Mouse (Mus musculus): ENCODE measurements around the gene Ccdc71. TPM values are rescaled to one million over a fixed set of nuclear protein-coding genes. Genes with fewer than 3 reads are reported as not detected.
A peak's percentile ranks its signal among the peaks of the same experiment; 100 is the strongest.

The Ccdc71 gene
- polyA plus RNA-seq, 1 experiment from 2014 or later = 50.7 TPM

DNA sequence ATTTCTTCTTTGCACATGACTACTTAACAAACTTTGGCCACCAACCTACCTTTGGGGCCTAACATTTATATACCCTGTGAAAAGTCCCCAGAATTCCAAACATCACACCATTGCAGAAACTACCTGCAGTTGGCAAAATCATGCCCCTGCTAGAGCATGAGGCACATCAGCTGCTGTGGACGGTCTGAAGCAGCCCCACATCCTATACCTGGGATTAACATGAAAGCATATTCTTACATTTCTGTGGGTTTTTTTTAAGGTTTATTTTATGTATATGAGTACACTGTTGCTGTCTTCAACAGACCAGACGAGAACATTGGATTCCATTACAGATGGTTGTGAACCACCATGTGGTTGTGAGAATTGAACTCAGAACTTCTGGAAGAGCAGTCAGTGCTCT, 5.9 kb downstream of the Ccdc71 start:
- ATAC-seq (ENCODE audit: low FRiP score, low TSS enrichment) = no peak
- WGBS = 83% methylated on average over 2 of the region's 2 CpGs

DNA sequence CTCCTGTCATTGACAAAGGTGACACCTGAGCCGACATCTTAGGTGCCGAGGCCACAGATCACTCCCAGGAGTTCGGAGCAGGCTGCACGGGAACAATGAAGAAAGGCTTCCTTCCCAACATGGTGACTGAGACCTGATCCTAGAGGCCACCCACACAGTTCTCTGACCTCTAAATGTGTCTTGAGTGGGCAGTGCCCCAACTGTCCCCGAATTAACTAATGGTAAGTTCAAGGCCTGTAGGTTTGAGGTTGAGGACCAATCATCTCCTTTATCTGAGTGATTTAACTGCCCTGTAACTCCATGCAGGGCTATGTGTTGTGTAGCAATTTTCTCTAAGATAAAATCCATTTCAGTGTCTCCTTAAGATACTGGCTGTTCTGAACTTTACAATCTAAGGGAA, 9.1 kb downstream of the Ccdc71 start:
- 27% methylated on average over 5 of the region's 5 CpGs for WGBS
- H3K36me3 ChIP-seq (ENCODE audit: control insufficient read depth, insufficient read depth, low read length) = peaks cover 21% of the 10 kb centered on the region

More for the DNA sequence above, 5.9 kb downstream of the Ccdc71 start:
- peaks cover 3% of the 10 kb centered on the region; the same call in 1 of the 2 replicates for H3K9me3 ChIP-seq (ENCODE audit: control insufficient read depth, low read length)
- H3K27ac ChIP-seq (ENCODE audit: low read depth, low read length) = no peak overlapping the region
- no peak overlapping the region for H3K9ac ChIP-seq (ENCODE audit: low read depth, low read length)
- no peak overlapping the region for H3K4me3 ChIP-seq (ENCODE audit: low read length)
- H3K4me1 ChIP-seq (ENCODE audit: control insufficient read depth, insufficient read depth, low read length) = peaks cover 14% of the 10 kb centered on the region
- H3K36me3 ChIP-seq (ENCODE audit: control insufficient read depth, insufficient read depth, low read length) = peaks cover 38% of the 10 kb centered on the region
- H3K4me2 ChIP-seq (replicated peaks; ENCODE audit: low read depth, low read length) = no peak overlapping the region
- H3K27me3 ChIP-seq (ENCODE audit: control insufficient read depth, insufficient read depth, low read length) = no peaks in the 10 kb centered on the region

DNA sequence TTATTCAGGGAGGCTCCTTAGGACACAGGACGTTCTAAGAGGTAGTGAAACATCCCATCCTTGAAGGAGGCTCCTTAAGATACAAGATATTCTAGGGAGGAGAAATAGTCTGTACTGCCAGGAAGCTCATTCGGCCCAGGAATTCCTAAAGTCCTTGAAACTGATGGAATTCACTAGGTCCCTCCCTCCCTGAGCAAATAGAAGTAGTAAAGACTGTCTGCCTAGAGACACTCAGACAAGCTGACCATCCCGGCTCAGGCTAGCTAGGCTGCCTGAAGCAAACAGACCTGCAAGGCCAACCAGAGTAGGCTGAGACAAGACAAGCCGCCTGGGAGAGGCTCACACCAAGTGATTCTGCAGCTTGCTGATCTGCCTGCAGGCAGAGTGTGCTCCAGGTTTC, 9.5 kb downstream of the Ccdc71 start:
- no peak overlapping the region for H3K4me3 ChIP-seq (ENCODE audit: low read length)
- H3K27me3 ChIP-seq (ENCODE audit: control insufficient read depth, insufficient read depth, low read length) = no peaks in the 10 kb centered on the region
- no peak overlapping the region for H3K9ac ChIP-seq (ENCODE audit: low read depth, low read length)
- H3K4me1 ChIP-seq (ENCODE audit: control insufficient read depth, insufficient read depth, low read length) = no peaks in the 10 kb centered on the region
- peaks cover 3% of the 10 kb centered on the region; the same call in 1 of the 2 replicates for H3K9me3 ChIP-seq (ENCODE audit: control insufficient read depth, low read length)
- no peak overlapping the region for H3K27ac ChIP-seq (ENCODE audit: low read depth, low read length)
- no peak for ATAC-seq (ENCODE audit: low FRiP score, low TSS enrichment)
- 60% methylated on average over 4 of the region's 4 CpGs for WGBS
- no peak overlapping the region for H3K4me2 ChIP-seq (replicated peaks; ENCODE audit: low read depth, low read length)
- peaks cover 17% of the 10 kb centered on the region for H3K36me3 ChIP-seq (ENCODE audit: control insufficient read depth, insufficient read depth, low read length)

More for the DNA sequence above, 9.1 kb downstream of the Ccdc71 start:
- H3K9me3 ChIP-seq (ENCODE audit: control insufficient read depth, low read length) = peaks cover 3% of the 10 kb centered on the region; the same call in 1 of the 2 replicates
- H3K27me3 ChIP-seq (ENCODE audit: control insufficient read depth, insufficient read depth, low read length) = no peaks in the 10 kb centered on the region
- no peak overlapping the region for H3K4me2 ChIP-seq (replicated peaks; ENCODE audit: low read depth, low read length)
- no peak for ATAC-seq (ENCODE audit: low FRiP score, low TSS enrichment)
- no peak overlapping the region for H3K27ac ChIP-seq (ENCODE audit: low read depth, low read length)
- H3K4me3 ChIP-seq (ENCODE audit: low read length) = no peak overlapping the region
- no peak overlapping the region for H3K9ac ChIP-seq (ENCODE audit: low read depth, low read length)
- no peaks in the 10 kb centered on the region for H3K4me1 ChIP-seq (ENCODE audit: control insufficient read depth, insufficient read depth, low read length)

GRCm38 (mm10) chr9:108474528-108474927, 14.2 kb downstream of the Ccdc71 start:
- H3K36me3 ChIP-seq (ENCODE audit: control insufficient read depth, insufficient read depth, low read length) = no peaks in the 10 kb centered on the region
- WGBS = 55% methylated on average over 1 of the region's 1 CpGs
- no peak overlapping the region for H3K4me3 ChIP-seq (ENCODE audit: low read length)
- ATAC-seq (ENCODE audit: low FRiP score, low TSS enrichment) = no peak
- no peak overlapping the region for H3K27ac ChIP-seq (ENCODE audit: low read depth, low read length)
- peaks cover 6% of the 10 kb centered on the region for H3K4me1 ChIP-seq (ENCODE audit: control insufficient read depth, insufficient read depth, low read length)
- H3K27me3 ChIP-seq (ENCODE audit: control insufficient read depth, insufficient read depth, low read length) = no peaks in the 10 kb centered on the region
- no peaks in the 10 kb centered on the region for H3K9me3 ChIP-seq (ENCODE audit: control insufficient read depth, low read length)
- H3K4me2 ChIP-seq (replicated peaks; ENCODE audit: low read depth, low read length) = no peak overlapping the region
- H3K9ac ChIP-seq (ENCODE audit: low read depth, low read length) = no peak overlapping the region

- peak overlapping the region; percentile 52; the same call in 1 of the 2 replicates for H3K9ac ChIP-seq (ENCODE audit: low read depth, low read length)
- ATAC-seq (ENCODE audit: low FRiP score, low TSS enrichment) = peak; percentile 82
- peak overlapping the region; percentile 41 for H3K4me3 ChIP-seq (ENCODE audit: low read length)
- peaks cover 25% of the 10 kb centered on the region for H3K36me3 ChIP-seq (ENCODE audit: control insufficient read depth, insufficient read depth, low read length)
- H3K27ac ChIP-seq (ENCODE audit: low read depth, low read length) = peak overlapping the region; percentile 92
- peaks cover 17% of the 10 kb centered on the region for H3K4me1 ChIP-seq (ENCODE audit: control insufficient read depth, insufficient read depth, low read length)
- WGBS = 1% methylated on average over 20 of the region's 20 CpGs
- H3K9me3 ChIP-seq (ENCODE audit: control insufficient read depth, low read length) = no peaks in the 10 kb centered on the region
- H3K27me3 ChIP-seq (ENCODE audit: control insufficient read depth, insufficient read depth, low read length) = no peaks in the 10 kb centered on the region
- peak overlapping the region; percentile 53 for H3K4me2 ChIP-seq (replicated peaks; ENCODE audit: low read depth, low read length)
Observed at GRCm38 (mm10) chr9:108478638-108479156, 18.4 kb downstream of the Ccdc71 start.

DNA sequence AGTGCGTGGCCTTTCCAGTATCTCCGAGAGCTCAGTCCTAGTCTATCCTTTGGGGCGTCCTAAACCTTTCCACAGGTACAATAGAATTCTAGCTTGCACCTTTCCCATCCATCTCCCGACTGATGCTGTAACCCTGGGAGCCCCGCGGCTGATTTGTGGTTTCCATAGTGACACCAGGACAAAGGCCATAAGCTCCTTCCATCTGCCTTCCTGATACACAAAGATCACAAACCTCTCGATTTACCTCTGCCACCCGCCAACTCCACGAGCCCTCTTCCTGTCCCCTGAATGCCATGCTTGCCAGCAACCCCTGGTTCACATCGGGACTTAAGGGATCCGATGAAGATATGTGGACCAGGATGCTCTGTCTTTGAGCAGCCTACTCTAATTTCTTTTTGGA, 18.9 kb downstream of the Ccdc71 start:
- no peak; the same call in 1 of the 2 replicates for ATAC-seq (ENCODE audit: low FRiP score, low TSS enrichment)
- 36% methylated on average over 11 of the region's 11 CpGs for WGBS
- H3K4me3 ChIP-seq (ENCODE audit: low read length) = peak overlapping the region; percentile 41; the same call in 1 of the 2 replicates
- H3K9me3 ChIP-seq (ENCODE audit: control insufficient read depth, low read length) = no peaks in the 10 kb centered on the region
- peak overlapping the region; percentile 92 for H3K27ac ChIP-seq (ENCODE audit: low read depth, low read length)
- H3K9ac ChIP-seq (ENCODE audit: low read depth, low read length) = no peak overlapping the region
- peak overlapping the region; percentile 53 for H3K4me2 ChIP-seq (replicated peaks; ENCODE audit: low read depth, low read length)
- H3K36me3 ChIP-seq (ENCODE audit: control insufficient read depth, insufficient read depth, low read length) = peaks cover 30% of the 10 kb centered on the region
- H3K27me3 ChIP-seq (ENCODE audit: control insufficient read depth, insufficient read depth, low read length) = no peaks in the 10 kb centered on the region
- H3K4me1 ChIP-seq (ENCODE audit: control insufficient read depth, insufficient read depth, low read length) = peaks cover 17% of the 10 kb centered on the region

GRCm38 (mm10) chr9:108479721-108480351, 19.5 kb downstream of the Ccdc71 start, which contains the start of gene Lamb2:
Lamb2 (plus strand) TSS chr9:108479736.
- Histone ChIP-seq H3K27ac (ENCODE audit: low read depth, low read length) (peak within 1 kb of the TSS; percentile 92), H3K27me3 (ENCODE audit: control insufficient read depth, insufficient read depth, low read length) (no peaks in the 10 kb centered on the region), H3K4me1 (ENCODE audit: control insufficient read depth, insufficient read depth, low read length) (peaks cover 17% of the 10 kb centered on the region), H3K9ac (ENCODE audit: low read depth, low read length) (peak within 1 kb of the TSS; percentile 73), H3K4me2 (replicated peaks; ENCODE audit: low read depth, low read length) (peak within 1 kb of the TSS; percentile 84), H3K36me3 (ENCODE audit: control insufficient read depth, insufficient read depth, low read length) (peaks cover 34% of the 10 kb centered on the region), H3K9me3 (ENCODE audit: control insufficient read depth, low read length) (no peaks in the 10 kb centered on the region), H3K4me3 (ENCODE audit: low read length) (peak within 1 kb of the TSS; percentile 55)
- WGBS = 8% methylated on average over 10 of the region's 10 CpGs
- peak; percentile 72 for ATAC-seq (ENCODE audit: low FRiP score, low TSS enrichment)

DNA sequence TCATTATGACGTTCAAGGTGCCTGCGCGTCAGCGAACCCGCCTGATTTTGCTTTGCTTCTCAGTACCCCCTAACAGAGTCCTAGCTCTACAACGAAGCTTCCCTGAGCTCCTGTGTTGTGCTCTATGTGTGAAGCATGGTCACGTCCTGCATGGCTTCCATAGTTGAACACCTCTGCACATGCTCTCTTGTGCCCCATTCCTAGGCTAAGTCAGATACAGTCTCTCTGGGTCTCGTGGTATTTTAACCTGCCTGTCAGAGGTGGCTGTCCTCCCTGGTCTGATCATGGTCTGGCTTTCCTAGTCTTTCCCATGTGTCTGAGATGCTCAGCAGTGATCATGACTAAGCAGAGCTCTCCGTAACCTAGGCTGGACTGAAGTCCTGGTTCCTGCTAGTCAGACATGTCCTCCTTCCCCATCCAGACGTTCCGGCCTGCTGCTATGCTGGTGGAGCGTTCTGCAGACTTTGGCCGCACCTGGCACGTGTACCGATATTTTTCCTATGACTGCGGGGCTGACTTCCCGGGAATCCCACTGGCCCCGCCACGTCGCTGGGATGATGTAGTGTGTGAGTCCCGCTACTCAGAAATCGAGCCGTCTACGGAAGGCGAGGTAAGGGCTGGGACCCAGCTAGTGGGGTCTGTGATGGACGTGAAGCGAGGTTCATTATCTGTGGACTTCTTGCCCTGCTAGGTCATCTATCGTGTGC, 20.6 kb downstream of the Ccdc71 start:
- Histone ChIP-seq H3K36me3 (ENCODE audit: control insufficient read depth, insufficient read depth, low read length) (peaks cover 46% of the 10 kb centered on the region), H3K9ac (ENCODE audit: low read depth, low read length) (no peak overlapping the region), H3K27ac (ENCODE audit: low read depth, low read length) (no peak overlapping the region), H3K4me1 (ENCODE audit: control insufficient read depth, insufficient read depth, low read length) (peaks cover 17% of the 10 kb centered on the region), H3K27me3 (ENCODE audit: control insufficient read depth, insufficient read depth, low read length) (no peaks in the 10 kb centered on the region), H3K4me2 (replicated peaks; ENCODE audit: low read depth, low read length) (peak overlapping the region; percentile 84), H3K4me3 (ENCODE audit: low read length) (peak overlapping the region; percentile 55; the same call in 1 of the 2 replicates), H3K9me3 (ENCODE audit: control insufficient read depth, low read length) (no peaks in the 10 kb centered on the region)
- ATAC-seq (ENCODE audit: low FRiP score, low TSS enrichment) = no peak
- WGBS = 89% methylated on average over 28 of the region's 28 CpGs
